Mouse (Mus musculus): Measurements from ENCODE around the gene Tmpo.

Gene Tmpo

GRCm38 (mm10) chr10:91180761-91181460 lies at the start of gene Tmpo:
Gene Tmpo, minus strand, starts transcription at chr10:91181315.
- no peak for DNase-seq (ENCODE audit: low read depth, low spot score)

- peak; percentile 71 for DNase-seq (ENCODE audit: low read depth, low spot score)
Measured at GRCm38 (mm10) chr10:91230400-91230799, 49.3 kb upstream of the Tmpo start.

GRCm38 (mm10) chr10:91229518-91229961 lies 48.4 kb upstream of the Tmpo start:
- no peak for DNase-seq (ENCODE audit: low read depth, low spot score)

- no peak for DNase-seq (ENCODE audit: low read depth, low spot score)
Measured at GRCm38 (mm10) chr10:91228924-91229517, 47.9 kb upstream of the Tmpo start.

- DNase-seq (ENCODE audit: low read depth, low spot score), result no peak
Measured at GRCm38 (mm10) chr10:91227034-91227433, 45.9 kb upstream of the Tmpo start.

GRCm38 (mm10) chr10:91222398-91223236 lies 41.5 kb upstream of the Tmpo start:
- no peak for DNase-seq (ENCODE audit: low read depth, low spot score)

DNA sequence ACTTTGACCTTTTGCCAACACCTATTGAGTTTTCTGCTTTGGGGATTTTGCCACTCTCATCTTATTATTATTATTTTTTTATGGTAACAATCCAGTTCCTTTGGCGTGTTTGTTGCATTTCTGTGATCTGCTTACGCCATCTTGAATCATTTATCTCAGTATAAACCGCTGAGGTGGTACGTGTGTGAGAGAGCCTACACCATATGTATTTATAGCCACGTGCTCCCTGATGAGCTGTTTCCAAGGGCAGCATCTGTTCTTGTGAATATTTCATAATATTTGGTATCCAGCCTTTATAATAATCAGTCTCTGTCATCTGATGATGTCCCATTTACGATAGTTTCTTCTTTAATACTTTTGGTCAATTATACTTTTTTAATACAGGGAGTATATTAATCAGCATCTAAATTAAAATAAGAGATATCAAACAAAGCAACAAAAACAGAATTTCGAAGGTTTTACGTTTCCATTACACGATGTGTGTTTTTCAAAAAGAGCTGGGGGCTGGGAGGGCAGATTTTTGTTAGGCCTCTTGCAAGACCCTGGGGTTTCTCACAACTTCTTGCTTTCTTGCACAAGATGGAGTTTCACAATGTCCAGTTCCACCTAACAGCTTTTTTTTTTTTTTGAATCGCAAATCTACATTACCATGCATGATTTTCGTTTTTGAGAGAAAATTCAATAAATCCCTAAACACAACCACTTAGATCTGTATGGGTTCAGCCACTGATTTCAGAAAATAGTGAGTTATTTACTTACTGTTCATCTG lies 28.0 kb upstream of the Tmpo start:
- no peak for DNase-seq (ENCODE audit: low read depth, low spot score)

- no peak for DNase-seq (ENCODE audit: low read depth, low spot score)
Measured at GRCm38 (mm10) chr10:91208461-91208860, 27.3 kb upstream of the Tmpo start.

GRCm38 (mm10) chr10:91207275-91207674 lies 26.2 kb upstream of the Tmpo start:
- no peak for DNase-seq (ENCODE audit: low read depth, low spot score)

GRCm38 (mm10) chr10:91205632-91206031 lies 24.5 kb upstream of the Tmpo start:
- DNase-seq (ENCODE audit: low read depth, low spot score), result no peak

GRCm38 (mm10) chr10:91200581-91200980 lies 19.5 kb upstream of the Tmpo start:
- no peak for DNase-seq (ENCODE audit: low read depth, low spot score)

DNA sequence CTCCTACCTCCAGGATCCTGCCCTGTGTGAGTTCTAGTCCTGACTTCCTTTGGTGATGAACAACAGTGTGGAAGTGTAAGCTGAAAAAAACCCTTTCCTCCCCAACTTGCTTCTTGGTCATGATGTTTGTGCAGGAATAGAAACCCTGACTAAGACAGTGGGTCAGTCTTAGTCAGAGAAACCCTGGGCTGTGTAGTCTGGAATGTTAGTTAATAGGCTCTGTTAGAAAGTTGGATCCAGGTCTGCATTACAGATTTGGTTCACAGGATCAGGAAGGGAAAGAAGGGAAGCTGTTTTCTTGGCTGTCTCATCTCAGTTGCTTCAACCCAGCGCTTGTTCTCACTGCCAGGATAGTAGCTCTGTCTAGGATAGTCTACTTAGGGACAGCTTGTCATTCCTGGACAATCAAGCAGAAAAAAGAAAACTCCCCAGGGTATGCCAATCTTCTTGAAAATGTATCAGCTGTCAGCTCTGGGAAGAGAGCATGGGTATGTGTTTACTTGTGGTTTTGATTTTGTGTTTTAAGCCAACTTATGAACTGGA lies 18.2 kb upstream of the Tmpo start:
- no peak for DNase-seq (ENCODE audit: low read depth, low spot score)

GRCm38 (mm10) chr10:91197704-91198103 lies 16.6 kb upstream of the Tmpo start:
- no peak for DNase-seq (ENCODE audit: low read depth, low spot score)

DNA sequence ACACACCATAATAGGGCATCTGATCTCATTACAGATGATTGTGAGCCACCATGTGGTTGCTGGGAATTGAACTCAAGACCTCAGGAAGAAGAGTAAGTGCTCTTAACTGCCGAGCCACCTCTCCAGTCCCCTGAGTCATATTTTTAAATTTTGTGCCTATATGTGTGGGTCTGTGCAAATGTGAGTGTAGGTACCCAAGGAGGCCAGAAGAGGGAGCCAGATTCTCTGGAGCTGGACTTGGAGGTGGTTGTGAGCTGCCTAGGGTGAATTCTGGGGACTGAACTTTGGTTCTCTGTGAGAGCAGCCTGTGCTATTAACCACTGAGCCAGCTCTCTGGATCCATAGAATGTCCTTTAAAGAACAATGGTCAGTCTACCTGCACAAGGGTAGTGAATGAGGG lies 15.7 kb upstream of the Tmpo start:
- no peak for DNase-seq (ENCODE audit: low read depth, low spot score)

- DNase-seq (ENCODE audit: low read depth, low spot score), result no peak
Measured at GRCm38 (mm10) chr10:91195680-91196079, 14.6 kb upstream of the Tmpo start.

DNA sequence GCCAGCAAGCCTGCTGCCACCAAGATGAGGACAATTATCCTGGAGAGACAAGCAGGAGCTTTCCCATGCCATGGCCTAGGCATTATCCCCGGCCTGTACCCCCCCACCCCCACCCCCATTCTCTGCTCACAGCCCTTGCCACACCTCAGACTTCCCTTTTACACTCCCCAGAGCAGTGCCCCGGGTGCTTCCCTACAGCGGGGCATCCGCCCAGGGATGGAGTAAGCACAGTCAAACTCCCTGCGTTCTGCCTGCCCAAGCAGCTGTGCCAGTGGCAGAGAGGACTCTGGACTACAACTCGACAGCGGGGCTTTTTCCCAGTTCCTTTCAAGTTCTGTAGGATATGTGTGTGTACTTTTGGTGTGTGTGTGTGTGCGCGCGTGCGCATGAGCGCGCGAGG lies 14.0 kb upstream of the Tmpo start:
- DNase-seq (ENCODE audit: low read depth, low spot score), result no peak

GRCm38 (mm10) chr10:91191851-91192250 lies 10.7 kb upstream of the Tmpo start:
- no peak for DNase-seq (ENCODE audit: low read depth, low spot score)

DNA sequence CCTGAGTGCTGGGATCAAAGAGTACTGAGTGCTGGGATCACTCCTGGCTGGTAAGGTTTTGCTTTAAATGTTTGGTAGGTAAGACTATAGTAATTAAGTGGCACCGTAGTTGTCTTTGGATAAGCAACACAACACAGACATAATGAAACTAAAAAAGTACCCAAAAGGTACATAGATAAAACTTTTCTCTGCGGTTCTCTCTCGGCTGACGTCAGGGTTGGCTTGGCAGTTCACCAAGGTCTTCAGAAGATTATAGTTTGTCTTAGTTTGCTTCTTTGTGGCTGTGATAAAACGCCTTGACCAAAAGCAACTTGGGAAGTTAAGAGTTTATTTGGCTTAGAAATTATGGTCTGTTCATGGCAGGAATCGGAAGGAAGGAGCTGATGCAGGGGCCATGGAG lies 8.4 kb upstream of the Tmpo start:
- no peak for DNase-seq (ENCODE audit: low read depth, low spot score)

GRCm38 (mm10) chr10:91188684-91189287 lies 7.7 kb upstream of the Tmpo start:
- DNase-seq (ENCODE audit: low read depth, low spot score), result no peak

- DNase-seq (ENCODE audit: low read depth, low spot score), result peak; percentile 73
Measured at GRCm38 (mm10) chr10:91187872-91188271, 6.8 kb upstream of the Tmpo start.

DNA sequence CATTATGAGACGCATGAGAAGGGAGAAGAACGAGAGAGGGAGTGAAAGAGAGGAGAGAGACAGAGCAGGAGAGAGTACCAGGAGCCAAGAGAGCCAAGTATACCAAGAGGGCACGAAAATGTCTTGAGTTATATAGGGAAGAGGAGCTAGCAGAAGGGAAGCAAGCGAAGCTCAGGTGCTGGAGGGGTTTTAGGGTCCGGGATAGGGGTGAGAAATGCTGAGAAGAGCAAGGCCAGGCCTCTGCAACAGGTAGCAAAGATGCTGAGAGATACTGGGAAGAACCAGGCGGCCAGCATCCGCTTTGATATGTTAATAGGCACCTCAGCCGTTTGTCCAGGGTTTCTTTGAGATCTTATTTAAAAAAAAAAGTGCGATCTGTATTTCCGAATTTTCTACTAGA lies 6.2 kb upstream of the Tmpo start:
- no peak for DNase-seq (ENCODE audit: low read depth, low spot score)

All from skeletal muscle tissue, adult 2 months (tissue).